Mouse (Mus musculus) cerebellum, adult 11 months (tissue): Measurements from ENCODE around the gene Ifitm7.
A peak's percentile ranks its signal among the peaks of the same experiment; 100 is the strongest.
"Not testable (repeated sequence)": the region's sequence is repeated elsewhere in the genome, so short reads cannot be mapped to it uniquely, and the experiment has no call there.

Experiments used
- DNase-seq: peaks from one replicate; pipeline ENCODE4 v3.0.0; 2022

Gene Ifitm7

DNA sequence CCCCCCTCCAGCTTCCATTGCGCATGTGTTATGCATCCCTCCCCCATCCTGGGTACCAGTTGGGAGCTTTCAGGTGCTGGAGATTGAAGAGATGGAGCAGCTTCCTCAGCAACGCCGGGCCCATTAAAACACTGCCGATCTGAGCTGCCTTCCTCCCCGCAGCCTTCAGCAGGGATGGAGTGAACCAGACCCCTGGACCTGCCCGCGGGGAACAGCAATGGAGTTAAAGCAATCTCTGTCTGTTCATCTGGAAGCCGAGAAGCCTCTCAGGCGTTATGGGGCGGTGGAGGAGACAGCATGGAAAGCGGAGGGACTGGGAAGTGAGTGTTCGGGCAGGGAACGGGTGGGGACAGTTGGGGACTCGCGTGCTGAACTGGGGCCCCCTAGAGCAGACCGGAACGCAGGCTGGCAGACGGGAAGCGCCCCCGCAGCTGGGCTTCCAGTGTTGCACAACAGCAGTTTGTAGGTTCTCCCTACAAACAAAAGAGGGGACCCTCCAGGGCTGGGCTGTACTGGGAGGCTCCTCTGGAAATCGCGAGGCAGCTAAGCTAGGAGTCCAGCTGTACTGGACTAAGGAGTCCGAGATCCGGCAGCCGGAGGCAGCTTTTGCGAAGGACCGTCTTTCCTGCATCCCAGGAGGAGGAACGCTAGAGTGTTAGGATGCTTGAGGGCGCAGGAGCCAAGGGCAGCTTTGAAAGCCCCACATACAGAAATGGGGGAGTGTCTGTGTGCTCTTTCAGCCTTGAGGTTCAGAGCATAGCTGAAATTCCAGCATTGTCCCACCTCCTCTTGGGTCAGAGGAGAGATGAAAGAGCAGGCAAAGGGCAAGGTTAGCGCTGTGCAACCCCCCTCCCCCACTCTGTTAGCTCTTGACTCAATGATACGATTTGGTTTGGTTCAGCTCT is at the start of gene Ifitm7, which contains the start of gene 2900011O08Rik:
Ifitm7 (minus strand) TSS at position 315 of the 905 bp plus-strand sequence.
2900011O08Rik (plus strand) TSS at position 31 of the 905 bp plus-strand sequence.
- peak; percentile 59 for DNase-seq

DNA sequence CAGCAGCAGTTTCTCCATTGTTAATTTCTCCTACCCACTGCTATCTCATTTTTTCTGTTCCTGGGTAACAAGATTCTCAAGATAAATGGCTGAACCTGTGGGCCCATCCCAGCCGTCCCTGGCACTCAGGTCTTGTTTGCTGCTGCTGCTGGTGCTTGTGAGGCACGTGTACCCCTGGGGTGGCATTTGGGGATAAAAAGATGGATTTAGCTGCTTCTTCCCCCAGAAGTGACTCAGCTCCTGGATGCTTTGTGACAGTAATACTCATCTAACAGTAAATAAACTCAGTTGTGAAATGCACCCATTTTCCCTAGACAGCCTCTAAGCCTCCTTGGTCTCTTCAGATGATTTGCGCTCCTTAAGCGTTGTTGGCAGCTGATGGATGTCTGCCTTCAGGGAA is 46.4 kb upstream of the Ifitm7 start:
- DNase-seq: no peak

DNA sequence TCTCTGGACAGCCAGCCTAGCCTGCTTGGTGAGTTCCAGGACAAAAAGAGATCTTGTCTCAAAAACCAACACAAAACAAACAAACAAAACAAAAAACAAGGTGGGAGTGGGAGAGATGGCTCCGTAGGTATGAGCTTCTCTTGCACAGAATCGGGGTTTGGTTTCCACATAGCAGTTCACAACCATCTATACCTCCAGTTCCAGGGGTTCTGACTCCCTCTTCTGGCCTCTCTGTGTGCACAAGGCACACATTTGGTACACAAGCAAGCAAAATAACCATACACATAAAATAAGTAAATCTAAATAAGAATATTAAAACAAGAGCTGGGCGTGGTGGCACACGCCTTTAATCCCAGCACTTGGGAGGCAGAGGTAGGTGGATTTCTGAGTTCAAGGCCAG is 44.0 kb upstream of the Ifitm7 start:
- DNase-seq: no peak

DNA sequence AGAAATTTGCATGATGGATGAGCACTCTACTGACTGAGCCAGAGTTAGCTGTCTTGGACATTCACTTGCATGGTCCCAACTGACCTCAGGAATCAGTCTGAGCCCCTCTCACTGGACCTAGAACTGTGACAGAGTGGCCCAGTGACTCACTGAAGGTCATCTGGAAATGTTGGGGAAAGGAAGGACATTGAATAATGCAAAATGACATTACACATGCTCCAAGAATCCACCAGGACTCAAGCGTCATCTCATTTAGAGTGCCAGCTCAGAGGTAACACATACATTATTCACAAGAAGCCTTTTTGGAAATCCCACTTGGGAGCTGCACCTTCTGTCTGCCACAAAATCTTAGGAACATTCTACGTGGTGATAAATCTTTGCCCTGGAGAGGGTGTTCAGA is 43.2 kb upstream of the Ifitm7 start:
- no peak for DNase-seq

DNA sequence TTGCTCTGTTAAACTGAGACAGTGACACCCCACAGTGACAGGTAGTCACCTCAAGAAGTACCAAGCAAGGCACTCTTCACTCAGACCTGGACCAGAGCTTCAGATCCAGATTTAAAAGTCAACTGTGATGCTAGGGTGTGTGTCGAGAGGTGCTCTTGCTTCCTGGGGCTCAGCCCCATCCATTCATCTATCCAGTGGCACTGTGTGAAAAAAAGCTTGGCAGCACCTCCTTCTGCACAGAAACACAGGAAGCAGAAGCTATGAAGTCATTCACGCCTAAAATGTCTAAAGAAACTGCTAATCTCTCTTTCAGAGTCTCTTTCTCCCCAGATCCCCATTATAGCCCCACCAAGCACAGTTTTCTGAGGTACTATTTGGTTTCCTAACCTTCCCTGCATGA is 42.4 kb upstream of the Ifitm7 start:
- no peak for DNase-seq

DNA sequence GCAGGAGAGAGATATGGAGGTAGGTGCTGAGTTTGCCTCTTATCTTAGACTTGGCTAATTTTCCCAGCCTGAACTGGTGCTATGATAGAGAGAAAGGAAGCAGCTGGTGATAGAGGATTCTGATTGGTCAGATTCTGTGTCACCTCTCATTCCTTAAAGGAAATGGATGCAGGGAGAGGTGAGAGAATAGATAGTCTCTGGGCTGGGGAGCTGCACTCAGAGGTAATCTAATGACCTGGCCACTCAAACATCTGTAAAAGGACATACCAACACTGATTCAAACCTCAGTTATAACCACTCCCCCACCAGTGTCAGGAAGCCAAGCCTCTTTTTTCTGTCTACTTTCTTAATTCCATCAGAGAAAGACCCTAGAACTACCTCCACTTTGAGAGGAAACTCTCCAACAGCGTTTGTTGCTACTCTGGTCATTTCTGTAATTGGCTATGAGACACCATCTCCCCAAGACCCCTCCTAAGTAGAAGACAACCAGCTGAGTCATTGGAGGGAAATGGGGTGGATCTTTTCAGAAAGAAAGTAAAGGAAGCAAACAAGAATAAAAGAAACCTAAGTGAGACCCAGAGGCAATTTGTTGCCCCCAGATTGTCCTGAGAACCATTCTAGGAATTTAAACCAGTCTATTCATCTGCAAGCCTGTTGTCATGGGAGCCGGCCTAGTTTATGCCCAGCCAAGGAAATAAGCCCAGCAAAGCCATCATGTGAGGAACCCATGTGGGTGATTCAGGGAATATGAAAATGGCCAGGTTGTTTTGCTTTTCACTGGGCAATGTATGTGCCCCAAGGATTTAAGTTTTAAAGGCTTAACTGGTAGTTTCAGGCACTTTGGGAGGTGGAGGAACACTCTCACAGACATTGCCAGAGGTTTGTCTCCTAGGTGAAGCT is 38.7 kb upstream of the Ifitm7 start:
- DNase-seq: no peak

DNA sequence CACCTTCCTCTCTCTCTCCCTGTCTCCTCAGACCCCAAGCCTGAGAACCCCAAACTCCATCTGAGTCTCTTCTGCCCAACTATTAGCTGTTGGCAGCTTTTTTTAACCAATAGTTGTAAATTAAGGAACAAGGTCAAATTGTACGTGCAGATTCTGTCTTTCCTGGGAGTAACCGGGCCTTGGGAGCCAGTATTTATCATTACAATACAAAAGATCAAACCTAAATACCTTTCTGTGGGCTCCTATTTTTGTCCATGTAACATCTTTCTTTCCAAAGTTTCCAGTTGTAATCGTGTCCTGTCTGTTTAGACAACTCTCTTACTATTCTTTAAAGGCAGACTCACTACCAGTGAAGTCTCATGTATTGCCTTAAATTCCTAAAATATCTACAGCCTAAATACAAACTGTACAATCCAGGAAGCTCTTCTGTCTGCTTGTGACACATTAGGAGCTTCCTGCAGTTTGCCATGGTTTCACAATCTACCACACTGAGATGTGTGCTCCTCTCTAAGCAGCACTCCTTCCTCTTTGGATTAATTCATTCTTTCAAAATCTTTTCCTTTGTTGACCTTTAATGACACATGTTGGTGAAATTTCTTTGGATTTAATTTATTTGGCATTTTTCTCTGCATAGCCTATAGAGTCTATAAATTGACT is 34.6 kb upstream of the Ifitm7 start:
- no peak for DNase-seq

DNA sequence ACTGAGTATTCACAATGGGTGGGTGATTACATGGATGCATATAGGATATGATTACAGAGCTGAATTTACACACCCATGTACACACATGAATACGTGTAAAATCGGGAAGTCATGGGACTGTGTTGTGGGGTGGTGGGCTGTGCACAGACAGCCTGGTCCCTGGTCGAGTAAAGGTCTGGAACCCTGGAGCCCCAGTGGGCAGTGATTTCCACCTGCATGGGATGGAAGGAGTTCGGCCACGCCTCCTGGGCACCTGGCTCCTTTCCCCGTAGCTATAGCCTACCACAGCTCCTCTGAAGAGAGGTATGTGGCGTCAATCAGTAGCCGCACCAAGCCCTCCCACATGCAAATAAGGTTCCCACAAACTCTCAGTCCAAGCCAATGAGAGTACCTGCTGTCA is 30.6 kb upstream of the Ifitm7 start:
- DNase-seq: no peak

DNA sequence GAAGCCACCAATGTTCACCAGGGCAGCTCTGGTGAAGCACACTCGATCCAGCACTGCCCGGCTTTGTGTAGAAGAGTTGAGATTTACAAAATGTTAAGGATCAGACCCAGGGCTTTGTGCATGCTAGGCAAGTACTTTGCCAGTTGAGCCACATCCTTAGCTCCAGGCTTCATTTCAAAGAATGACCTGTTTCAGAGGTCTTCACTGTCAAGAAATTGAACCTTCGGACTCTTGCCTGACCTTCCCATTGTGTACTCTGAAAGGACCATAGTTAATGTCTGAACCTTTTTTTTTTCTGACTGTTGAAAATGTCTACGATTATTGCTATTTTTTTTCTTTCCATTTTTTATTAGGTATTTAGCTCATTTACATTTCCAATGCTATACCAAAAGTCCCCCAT is 23.3 kb upstream of the Ifitm7 start:
- DNase-seq: no peak

DNA sequence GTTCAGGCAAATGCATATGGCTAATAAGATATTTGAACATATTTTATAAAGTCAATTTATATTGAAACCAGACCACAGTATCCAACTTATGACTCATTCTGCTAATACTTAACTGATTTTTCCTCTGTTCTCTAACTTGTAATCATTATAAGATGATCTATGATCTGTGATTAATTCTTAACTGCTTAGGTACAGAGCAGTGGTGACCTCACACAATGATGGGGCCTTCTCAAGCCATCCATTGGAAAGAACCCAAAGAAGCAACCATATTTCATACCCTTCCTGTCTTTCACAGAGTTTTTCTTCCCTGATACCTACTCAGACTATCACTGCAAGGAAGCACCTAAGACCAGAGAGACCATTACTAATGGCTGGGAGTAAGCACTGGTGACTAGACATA is 22.0 kb upstream of the Ifitm7 start:
- DNase-seq: no peak

DNA sequence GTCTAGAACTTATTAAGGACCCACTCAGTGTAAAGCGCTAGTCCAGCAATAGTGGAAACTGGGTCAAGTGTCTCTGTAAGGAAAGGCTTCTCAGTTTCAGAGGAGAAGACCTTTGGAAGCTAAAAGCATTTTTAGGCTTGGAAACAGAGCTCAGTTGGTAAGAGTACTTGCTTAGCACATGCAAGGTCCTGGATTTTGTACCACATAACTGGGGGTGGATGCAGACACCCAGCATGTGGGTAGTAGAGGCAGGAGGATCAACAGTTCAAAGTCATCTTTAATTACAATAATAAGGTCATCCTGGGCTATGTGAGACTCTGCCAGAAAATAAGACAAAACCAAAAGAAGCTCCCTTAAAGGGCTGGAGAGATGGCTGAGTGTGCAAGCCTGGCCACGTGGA is 21.4 kb upstream of the Ifitm7 start:
- DNase-seq: no peak

DNA sequence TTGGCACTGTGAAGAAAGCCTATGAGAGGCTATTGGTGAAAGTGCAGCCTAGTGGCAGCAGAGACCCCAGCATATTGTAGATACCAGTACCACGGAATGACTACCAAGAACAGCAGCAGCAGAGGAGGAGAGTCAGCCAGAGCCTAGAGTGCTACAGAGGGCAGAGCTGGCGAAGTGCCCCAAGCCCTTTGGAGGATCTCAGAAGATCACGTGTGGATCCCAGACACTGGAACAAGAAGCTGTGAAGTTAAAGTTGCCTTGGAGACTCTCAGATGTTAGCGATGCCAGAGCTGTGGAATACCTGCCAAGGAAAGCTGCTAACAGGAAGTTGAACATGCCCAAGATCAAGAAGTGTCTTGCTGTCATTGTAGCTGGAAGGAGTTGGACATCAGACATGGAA is 18.6 kb upstream of the Ifitm7 start:
- no peak for DNase-seq

DNA sequence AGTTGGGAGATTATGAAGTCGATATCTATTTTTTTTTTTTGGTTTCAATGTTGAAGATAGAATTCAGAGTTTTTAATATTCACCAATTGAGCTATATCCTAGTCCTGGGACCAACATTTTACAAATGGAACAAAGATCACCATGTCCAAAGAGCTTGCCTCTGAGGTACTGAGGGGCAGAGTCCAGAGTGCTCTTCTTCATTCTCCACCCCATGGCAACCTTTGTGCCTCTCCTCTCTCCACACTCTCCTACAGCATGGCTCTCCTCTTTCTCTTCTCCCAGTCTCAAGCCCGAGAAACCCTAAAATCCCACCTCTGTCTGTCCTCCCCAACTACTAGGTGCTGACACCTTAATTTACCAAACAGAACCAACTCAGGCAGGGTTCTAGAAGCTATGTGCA is 18.0 kb upstream of the Ifitm7 start:
- no peak for DNase-seq

DNA sequence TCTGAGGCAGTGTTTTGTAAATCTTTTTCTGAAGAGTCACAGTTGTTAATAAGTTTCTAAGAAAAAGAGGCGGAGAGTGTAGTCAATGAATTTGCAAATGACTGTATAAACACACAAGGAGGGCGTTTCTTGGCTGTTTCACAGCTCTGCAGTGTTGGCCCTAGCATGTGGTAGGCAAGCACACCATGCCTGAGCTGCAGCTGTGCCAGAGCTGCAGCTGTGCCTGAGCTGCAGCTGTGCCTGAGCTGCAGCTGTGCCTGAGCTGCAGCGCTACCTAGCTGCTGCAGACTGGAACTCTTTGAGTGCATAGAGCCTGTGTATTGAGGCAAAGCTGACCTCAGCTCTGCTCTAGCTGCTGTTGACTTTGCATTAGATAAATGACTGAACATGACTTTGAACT is 17.5 kb upstream of the Ifitm7 start:
- no peak for DNase-seq

DNA sequence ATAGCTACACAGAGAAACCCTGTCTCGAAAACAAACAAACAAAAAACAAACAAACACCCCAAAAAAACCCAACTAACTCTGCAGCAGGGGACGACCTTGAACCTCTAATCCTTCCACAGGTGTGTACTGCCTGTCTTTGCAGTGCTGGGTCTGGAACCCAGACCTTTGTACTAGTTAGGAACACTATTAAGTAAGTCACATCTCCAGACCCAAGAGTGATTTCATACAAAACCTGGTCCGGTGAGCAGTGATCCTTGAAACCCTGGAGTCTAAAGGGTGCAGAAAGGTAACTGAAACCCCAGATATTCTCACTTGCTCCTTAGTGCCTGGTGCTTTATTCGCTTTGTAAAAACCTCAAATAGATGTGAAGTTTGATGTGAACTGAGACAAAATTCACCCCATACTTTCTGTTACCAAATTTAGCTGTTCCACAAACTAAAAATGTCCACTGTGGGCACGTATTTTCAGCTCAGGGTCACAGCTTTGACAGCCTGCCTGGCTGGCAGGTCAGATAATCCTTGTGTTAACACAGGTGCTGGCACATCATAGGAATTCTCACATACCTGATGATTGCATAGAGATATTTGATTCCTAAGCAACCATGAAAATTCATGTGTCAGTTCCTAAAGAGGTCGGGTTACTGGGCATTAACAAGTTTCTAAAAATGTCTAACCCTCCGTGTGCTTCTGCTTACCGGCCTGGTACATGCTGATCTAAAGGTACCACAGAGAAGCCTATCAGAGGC is 16.9 kb upstream of the Ifitm7 start:
- no peak for DNase-seq

DNA sequence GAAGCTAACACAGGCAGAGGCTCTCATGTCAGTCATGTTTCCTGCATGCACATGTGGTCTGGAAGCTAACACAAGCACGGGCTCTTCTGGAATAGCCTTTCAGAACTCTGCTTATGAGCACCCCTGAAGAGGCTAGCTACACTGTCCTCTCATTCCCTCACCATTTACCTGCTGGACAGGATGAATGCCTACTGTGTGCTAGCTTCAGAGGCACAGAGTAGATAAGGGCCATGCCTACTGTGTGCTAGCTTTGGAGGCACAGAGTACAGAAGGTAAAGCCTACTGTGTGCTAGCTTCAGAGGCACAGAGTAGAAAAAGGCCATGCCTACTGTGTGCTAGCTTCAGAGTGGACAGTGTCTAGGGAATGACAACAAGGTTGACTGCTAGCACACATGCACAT is 7.8 kb upstream of the Ifitm7 start:
- DNase-seq: no peak

DNA sequence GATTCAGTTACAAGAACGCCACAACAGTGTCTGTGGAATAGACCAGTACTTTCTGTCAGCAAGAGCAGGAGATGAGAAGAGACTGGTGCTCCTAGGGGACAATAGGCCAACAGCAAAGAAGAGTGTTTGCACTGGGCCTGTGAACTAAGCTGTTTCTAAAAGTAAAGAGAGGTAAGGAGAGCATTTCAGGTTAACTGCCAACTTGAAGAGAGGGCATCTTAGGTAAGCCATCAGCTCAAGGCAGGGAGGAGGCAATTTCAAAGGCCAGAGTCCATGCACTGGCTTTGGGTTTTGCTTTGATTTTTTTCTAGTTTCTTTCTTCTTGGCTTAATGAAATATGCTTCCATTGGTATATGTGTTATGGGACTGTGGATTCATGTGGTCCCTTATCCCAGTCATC is 7.4 kb upstream of the Ifitm7 start:
- no peak for DNase-seq

DNA sequence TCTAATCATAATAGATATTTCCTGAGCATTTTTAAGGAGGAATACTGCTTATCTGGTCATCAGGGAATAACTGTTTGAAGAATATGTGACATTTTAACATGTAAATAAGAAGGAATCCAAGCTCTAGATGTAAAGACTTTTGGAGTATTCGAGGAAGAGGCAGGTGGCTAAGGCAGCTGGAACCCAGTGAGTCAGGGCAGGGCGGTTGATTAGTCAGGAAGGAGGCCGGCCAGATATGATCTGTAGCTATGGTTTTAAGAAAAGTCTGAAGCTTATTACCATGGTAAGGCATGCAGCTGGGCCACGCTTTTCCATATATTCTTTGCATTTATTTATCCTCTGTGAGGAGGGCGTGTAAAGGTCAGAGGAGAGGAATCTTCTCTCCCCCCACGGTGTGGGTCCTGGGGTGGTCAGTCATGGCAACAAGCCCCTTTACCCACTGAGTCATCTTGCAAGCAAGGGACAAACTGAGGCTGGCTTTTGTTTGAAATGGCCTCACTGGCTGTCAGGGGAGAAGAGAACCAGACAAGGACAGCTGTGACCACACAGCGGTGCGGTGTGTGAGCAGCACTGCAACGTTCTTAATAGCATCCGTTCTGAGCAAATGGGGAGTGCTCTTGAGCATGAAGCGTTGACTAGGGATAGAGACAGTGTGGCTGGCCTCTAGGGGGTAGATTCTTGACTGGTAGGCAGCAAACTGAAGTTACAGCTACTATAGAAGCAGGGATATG is 6.0 kb upstream of the Ifitm7 start:
- no peak for DNase-seq

DNA sequence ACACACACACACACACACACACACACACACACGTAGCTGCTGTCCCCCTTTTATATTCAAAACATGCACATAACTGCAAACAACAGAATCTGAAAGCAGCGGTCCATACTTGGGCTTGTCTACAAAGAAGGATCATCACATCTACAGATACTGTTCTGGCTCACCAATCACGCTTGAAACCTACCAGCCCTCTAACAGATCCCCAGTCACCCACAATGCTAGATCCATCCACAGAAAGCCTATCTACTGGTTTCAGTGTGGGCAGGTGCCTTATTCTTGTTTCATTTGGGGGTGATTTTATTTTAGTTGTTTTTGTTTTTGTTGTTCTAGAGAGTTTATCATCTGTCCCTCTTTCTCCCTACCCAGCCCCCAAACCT is 503 bp downstream of the Ifitm7 start:
- DNase-seq: no peak

DNA sequence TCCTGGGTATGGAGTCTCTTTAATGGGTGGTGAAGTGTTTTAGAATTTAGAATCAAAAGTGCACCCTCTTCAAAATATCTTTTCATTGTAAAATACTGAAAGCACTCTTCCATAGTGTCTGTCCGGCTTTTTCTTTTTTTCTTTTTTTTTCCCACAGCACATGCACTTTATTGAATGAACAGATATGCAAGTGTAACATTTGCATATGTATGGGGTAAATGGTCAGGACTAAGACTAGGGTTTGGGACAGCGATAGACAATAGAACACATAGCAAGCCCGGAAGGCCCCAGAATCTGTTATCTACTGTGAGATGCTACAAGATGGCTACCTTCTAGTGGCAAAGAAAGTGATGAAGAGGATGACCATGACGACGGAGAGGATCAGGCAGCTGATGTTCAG is 3.5 kb downstream of the Ifitm7 start:
- DNase-seq: no peak

DNA sequence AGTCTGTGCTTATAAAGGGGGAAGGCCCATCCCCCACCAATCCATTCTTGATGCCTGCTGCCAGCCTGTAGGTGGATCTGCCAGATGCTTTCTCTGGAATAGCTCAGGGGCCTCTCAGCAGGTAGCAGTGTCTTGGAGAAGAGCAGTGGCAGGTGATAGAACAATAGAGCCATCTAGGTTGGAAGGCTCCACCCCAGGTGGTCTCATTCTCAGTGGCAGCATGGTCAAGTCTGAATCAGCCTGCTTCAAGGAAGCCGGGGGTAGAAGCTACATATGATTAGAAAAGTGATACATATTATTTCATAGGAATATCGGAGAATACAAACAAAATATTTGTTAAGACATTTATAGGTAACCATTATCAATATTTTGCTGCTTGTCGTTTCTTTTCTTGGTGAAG is 5.0 kb downstream of the Ifitm7 start:
- DNase-seq: not testable (repeated sequence)

DNA sequence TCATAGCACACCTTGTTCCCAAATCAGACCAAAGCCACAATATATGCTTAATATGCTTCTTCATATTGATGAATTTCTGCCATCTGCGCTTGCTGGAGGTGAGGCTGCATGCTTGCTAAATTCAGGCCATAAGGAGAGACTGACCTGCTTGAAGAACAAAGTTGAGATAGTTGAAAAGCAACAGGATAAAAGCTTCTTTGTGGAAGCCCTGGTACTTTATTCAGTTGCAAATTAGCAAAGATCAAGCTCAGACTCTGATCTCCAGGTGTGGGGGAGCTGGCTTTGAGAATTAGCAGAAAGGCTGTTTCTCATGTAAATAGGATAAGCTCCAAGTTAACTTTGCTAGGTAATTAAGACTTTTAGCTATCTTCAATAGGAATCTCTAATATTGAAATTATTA is 9.7 kb downstream of the Ifitm7 start:
- not testable (repeated sequence) for DNase-seq
